Mouse (Mus musculus): ENCODE data around the gene Olfr1288.

Gene Olfr1288

DNA sequence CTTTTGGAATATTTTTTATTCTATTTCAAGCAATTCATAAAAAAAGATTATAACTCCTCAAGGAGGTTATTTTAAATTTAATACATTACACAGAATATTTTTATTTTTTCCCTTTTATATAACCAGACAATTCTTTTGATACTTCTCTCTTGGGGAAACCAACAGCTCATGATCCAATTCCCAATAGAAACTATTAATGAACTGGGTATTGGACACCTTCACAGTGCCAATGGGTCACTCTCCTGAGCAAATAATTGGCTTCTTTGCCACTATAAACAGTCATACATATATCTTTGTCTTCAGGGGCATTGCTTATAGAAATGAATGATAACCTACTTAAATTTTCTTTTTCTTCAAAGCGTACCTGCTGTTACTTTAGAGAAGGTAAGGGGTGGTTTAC lies at the start of gene Olfr1288:
Gene Olfr1288, plus strand, starts transcription at position 301 of the 400 bp plus-strand sequence.
- no peak for DNase-seq

DNA sequence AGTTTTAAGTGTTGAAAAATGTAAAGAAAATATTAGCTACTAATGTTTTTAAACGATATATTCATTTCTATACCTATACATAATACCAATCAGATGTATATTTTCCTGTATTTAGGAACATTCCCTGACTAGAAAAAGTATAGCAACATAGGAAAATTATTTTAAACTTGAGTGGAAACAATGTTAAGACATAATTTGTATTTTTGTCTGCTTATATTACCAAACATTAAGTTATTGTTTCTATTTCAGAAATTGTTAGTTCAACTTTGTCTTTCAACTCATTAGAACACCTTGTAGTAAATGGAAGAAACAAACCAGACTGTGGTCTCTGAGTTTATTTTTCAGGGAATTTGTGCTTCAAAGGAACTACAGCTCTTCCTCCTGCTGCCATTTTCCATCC lies 25.1 kb upstream of the Olfr1288 start, which contains the start of gene Olfr1287:
Gene Olfr1287, plus strand, starts transcription at position 301 of the 400 bp plus-strand sequence.
- no peak for DNase-seq

- DNase-seq: no peak
Observed at GRCm38 (mm10) chr2:111480519-111480918, 6.6 kb downstream of the Olfr1288 start, which contains the start of gene Olfr1289. Gene Olfr1289 (plus strand): TSS chr2:111480819.

- DNase-seq: no peak
Observed at GRCm38 (mm10) chr2:111493729-111494128, 19.8 kb downstream of the Olfr1288 start, which contains the start of gene Olfr1290. Gene Olfr1290 (minus strand): TSS chr2:111493829.

- no peak for DNase-seq
Observed at GRCm38 (mm10) chr2:111496880-111497279, 23.0 kb downstream of the Olfr1288 start, which contains the start of gene Olfr1291-ps1. Gene Olfr1291-ps1 (plus strand): TSS chr2:111497180.

- DNase-seq: no peak
Observed at GRCm38 (mm10) chr2:111517451-111517850, 43.5 kb downstream of the Olfr1288 start.

DNA sequence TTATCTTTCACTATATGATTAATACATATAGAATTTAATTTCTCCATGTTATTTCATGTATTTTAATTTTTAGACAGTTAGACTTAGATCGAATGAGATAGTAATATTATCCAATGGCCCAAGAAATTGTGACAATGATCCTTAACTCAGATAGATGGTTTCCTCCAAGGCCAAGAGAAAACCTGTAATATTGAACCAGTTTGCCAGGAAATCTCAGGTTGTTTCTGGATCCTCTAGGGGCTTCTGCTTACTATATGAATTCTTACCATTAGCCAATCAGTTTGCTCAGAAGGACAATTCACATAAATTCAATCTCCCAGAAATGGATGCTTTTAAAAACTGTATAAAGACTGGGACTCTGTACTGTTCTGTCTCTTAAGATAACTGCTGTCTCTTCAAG lies 51.0 kb downstream of the Olfr1288 start, which contains the start of gene Olfr1293-ps:
Gene Olfr1293-ps, plus strand, starts transcription at position 301 of the 400 bp plus-strand sequence.
- DNase-seq: no peak
